Mouse (Mus musculus) myocyte (in vitro differentiated cells): Measurements from ENCODE around the gene Gm4969.

ENCODE experiments used
- CEBPB ChIP-seq: IDR thresholded peaks from 2 replicates; pipeline ENCODE4 v1.6.1; 2011; ENCODE audit warnings: mild to moderate bottlenecking, moderate library complexity; ENCODE audit not compliant: poor library complexity, insufficient read depth, severe bottlenecking
- MAX ChIP-seq: IDR thresholded peaks from one replicate; pipeline ENCODE4 v1.6.1; 2011; ENCODE audit warnings: low read depth, mild to moderate bottlenecking, control low read depth
- TCF12 ChIP-seq: IDR thresholded peaks from one replicate; pipeline ENCODE4 v1.6.1; 2011; ENCODE audit warnings: mild to moderate bottlenecking, control low read depth; ENCODE audit not compliant: poor library complexity, insufficient read depth, severe bottlenecking
- USF1 ChIP-seq: IDR thresholded peaks from one replicate; pipeline ENCODE4 v1.6.1; 2011; ENCODE audit warnings: low read depth, mild to moderate bottlenecking, control low read depth, moderate library complexity

GRCm38 (mm10) chr7:19086760-19087159 is 31.4 kb downstream of the Gm4969 start:
- TF ChIP-seq TCF12 (no peak), USF1 (no peak), CEBPB (no peak), MAX (no peak)
